Mouse (Mus musculus) kidney, adult 2 months (tissue): ENCODE results near the gene Ftl1. TPM values are rescaled to one million over a fixed set of nuclear protein-coding genes. Genes with fewer than 3 reads are reported as not detected.
"Not testable (repeated sequence)": the region's sequence is repeated elsewhere in the genome, so short reads cannot be mapped to it uniquely, and the experiment has no call there.

Experiments
- DNase-seq: peaks from one replicate; pipeline ENCODE4 v3.0.0; 2021
- H3K27ac ChIP-seq: fragments of 200-500 bp; 2 replicates; pipeline ENCODE4 v1.5.1; 2012; ENCODE audit warnings: low read depth, low read length, control low read depth, inconsistent platforms; ENCODE audit not compliant: insufficient read depth
- H3K27me3 ChIP-seq: fragments of 200-500 bp; replicated peaks from 2 replicates; pipeline ENCODE4 v1.6.1; 2012; ENCODE audit warnings: mild to moderate bottlenecking, moderate library complexity, low read length, inconsistent platforms; ENCODE audit not compliant: control insufficient read depth, insufficient read depth
- H3K36me3 ChIP-seq: fragments of 200-500 bp; 2 replicates; pipeline ENCODE4 v1.6.1; 2012; ENCODE audit warnings: mild to moderate bottlenecking, moderate library complexity, low read length, inconsistent platforms; ENCODE audit not compliant: control insufficient read depth, insufficient read depth
- H3K4me1 ChIP-seq: fragments of 200-500 bp; 2 replicates; pipeline ENCODE4 v1.6.1; 2011; ENCODE audit warnings: low read length; ENCODE audit not compliant: control insufficient read depth, insufficient read depth
- H3K4me3 ChIP-seq: fragments of 200-500 bp; 2 replicates; pipeline ENCODE4 v1.5.1; 2011; ENCODE audit warnings: mild to moderate bottlenecking, low read depth, low read length, control low read depth; ENCODE audit not compliant: insufficient read depth
- CTCF ChIP-seq: fragments of 200-500 bp; conservative IDR thresholded peaks from 2 replicates; pipeline ENCODE4 v1.5.1; 2011; ENCODE audit warnings: low read depth, mild to moderate bottlenecking, control low read depth, low read length, moderate library complexity, mixed read lengths; ENCODE audit not compliant: insufficient read depth, insufficient read length
- POLR2A ChIP-seq: fragments of 200-500 bp; IDR thresholded peaks from one replicate; pipeline ENCODE4 v1.6.1; 2011; ENCODE audit warnings: low read depth, low read length, control low read depth
- WGBS: fragments of 180-500 bp; shearing (Covaris S2); methylation state at CpG from one replicate; pipeline ENCODE4 v1.1.7; 2018; 5-methylcytosine and 5-hydroxymethylcytosine counted together
- polyA plus RNA-seq: library from polyadenylated mRNA; depleted of rRNA; stranded (reverse); fragments of >200 nt; gene quantifications from 2 replicates; pipeline ENCODE4 v1.2.3, GENCODE M21; 2012

Ftl1 gene
- polyA plus RNA-seq, 1 experiment, result 8,155 TPM

GRCm38 (mm10) chr7:45486158-45486557 is 26.5 kb upstream of the Ftl1 start:
- Histone ChIP-seq H3K4me3 (no peak overlapping the region), H3K4me1 (peaks cover 8% of the 10 kb centered on the region), H3K36me3 (no peaks in the 10 kb centered on the region), H3K27ac (no peak overlapping the region), H3K27me3 (no peaks in the 10 kb centered on the region)
- TF ChIP-seq CTCF (no peak), POLR2A (no peak)
- WGBS, result 78% methylated on average over 7 of the region's 7 CpGs
- DNase-seq, result no peak

- not testable (repeated sequence) for H3K36me3 ChIP-seq, H3K27me3 ChIP-seq, H3K4me1 ChIP-seq, H3K4me3 ChIP-seq, DNase-seq, H3K27ac ChIP-seq
- WGBS, result 93% methylated on average over 5 of the region's 5 CpGs
Measured at GRCm38 (mm10) chr7:45484985-45485384, 25.3 kb upstream of the Ftl1 start.

- no peaks in the 10 kb centered on the region for H3K27me3 ChIP-seq
- no peak overlapping the region for H3K27ac ChIP-seq
- DNase-seq, result no peak
- WGBS, result 94% methylated on average over 1 of the region's 1 CpGs
- TF ChIP-seq CTCF (no peak), POLR2A (no peak)
- H3K4me1 ChIP-seq, result no peaks in the 10 kb centered on the region; the same call in 1 of the 2 replicates
- H3K4me3 ChIP-seq, result no peak overlapping the region
- H3K36me3 ChIP-seq, result no peaks in the 10 kb centered on the region
Measured at GRCm38 (mm10) chr7:45482166-45482565, 22.5 kb upstream of the Ftl1 start.

DNA sequence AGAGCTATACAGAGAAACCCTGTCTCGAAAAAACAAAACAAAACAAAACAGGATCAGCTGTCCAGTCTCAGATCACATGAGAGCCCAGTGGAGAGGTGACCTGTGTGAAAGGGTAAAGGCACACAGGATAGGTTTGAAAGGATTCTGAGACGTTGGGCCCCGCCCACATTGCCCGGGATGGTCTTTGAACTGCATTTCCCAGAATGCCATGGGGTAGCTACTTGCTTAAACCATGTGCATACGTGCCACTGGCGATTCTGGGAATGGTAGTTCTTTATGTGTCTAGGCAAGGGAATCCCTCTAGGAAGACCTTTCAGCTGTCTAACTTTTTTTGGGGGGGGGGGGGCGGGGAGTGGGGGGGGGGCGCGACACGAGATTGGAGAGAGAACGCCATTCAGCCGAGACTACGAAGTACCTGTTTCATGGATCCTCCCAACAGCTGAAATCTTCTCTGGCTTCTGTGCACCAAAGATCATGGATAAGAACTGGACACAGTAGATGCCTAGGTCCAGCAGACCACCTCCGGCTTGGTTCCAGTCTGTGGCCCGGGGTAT is 21.8 kb upstream of the Ftl1 start, which contains the start of gene Tulp2:
Gene Tulp2, plus strand, starts transcription at position 504 of the 554 bp plus-strand sequence.
- Histone ChIP-seq H3K36me3 (no peaks in the 10 kb centered on the region), H3K27me3 (no peaks in the 10 kb centered on the region), H3K4me3 (no peak within 1 kb of the TSS), H3K27ac (no peak within 1 kb of the TSS), H3K4me1 (no peaks in the 10 kb centered on the region; the same call in 1 of the 2 replicates)
- WGBS, result 46% methylated on average over 15 of the region's 15 CpGs
- DNase-seq, result peak; percentile 85
- no peak for TF ChIP-seq CTCF
- TF ChIP-seq POLR2A, result no peak

DNA sequence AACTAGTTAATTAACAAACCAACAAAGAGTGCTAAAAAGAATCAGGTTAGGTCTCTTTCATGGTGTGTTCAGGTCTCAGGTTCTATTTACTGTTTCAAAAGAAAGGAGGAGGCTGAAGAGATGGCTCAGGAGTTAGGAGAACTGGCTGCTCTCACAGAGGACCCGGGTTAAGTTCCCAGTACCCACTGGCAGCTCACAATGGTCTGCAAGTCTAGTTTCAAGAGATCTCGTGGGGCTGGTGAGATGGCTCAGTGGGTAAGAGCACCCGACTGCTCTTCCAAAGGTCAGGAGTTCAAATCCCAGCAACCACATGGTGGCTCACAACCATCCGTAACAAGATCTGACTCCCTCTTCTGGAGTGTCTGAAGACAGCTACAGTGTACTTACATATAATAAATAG is 20.6 kb upstream of the Ftl1 start:
- H3K4me3 ChIP-seq, H3K27ac ChIP-seq, H3K4me1 ChIP-seq, H3K36me3 ChIP-seq, H3K27me3 ChIP-seq: not testable (repeated sequence)
- peak; percentile 23 for DNase-seq
- WGBS, result 59% methylated on average over 4 of the region's 4 CpGs

DNA sequence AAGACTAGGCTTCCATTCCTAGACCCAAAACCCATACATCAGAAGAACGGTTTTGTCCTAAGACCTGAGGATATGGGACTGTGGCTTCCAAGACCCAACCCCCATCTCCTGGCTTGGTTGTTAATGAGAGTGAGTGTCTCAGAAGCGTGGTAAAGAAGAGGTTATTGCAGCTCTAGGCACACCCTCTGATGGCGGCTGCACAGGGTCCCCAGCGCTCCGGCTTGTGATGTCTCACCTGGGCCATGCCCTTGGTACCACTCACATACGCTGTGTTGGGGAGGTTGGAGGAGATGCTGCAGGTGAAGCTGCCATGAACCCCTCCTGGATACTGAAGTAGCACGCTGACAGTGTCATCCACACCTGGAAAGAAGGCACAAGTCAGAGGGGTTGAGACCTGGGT is 19.1 kb upstream of the Ftl1 start:
- no peaks in the 10 kb centered on the region for H3K36me3 ChIP-seq
- WGBS, result 96% methylated on average over 7 of the region's 7 CpGs
- no peak for DNase-seq
- no peak overlapping the region for H3K27ac ChIP-seq
- H3K4me1 ChIP-seq, result no peaks in the 10 kb centered on the region; the same call in 1 of the 2 replicates
- H3K27me3 ChIP-seq, result no peaks in the 10 kb centered on the region
- H3K4me3 ChIP-seq, result no peak overlapping the region
- TF ChIP-seq POLR2A, result no peak
- no peak for TF ChIP-seq CTCF

DNA sequence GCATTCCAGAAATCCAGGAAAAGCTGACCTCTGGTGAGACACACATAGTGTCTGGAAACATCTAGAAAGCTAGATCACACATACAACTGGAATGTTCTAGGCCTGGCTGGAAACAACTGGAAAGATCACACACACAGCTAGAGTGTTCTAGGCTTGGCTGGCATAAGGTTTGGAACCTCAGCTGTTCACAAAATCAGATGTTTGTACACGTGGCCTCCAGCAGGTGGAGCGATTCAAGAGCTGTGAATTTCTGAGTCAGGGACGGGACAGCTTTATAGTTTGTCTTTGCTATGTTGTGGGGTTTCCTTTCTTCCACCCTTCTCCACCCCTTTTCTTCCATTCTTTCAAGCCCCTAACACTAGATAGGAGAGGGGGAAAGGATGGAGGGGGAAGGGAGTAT is 17.3 kb upstream of the Ftl1 start:
- H3K36me3 ChIP-seq, result no peaks in the 10 kb centered on the region
- H3K4me3 ChIP-seq, result no peak overlapping the region
- H3K27me3 ChIP-seq, result no peaks in the 10 kb centered on the region
- no peak overlapping the region for H3K27ac ChIP-seq
- WGBS, result 2% methylated on average over 3 of the region's 3 CpGs
- peak; percentile 78 for DNase-seq
- TF ChIP-seq POLR2A, result no peak
- peak; percentile 73 for TF ChIP-seq CTCF
- no peaks in the 10 kb centered on the region; the same call in 1 of the 2 replicates for H3K4me1 ChIP-seq

GRCm38 (mm10) chr7:45476453-45476852 is 16.8 kb upstream of the Ftl1 start:
- WGBS, result 31% methylated on average over 1 of the region's 1 CpGs

More at GRCm38 (mm10) chr7:45476453-45476852, 16.8 kb upstream of the Ftl1 start:
- no peak for DNase-seq
- TF ChIP-seq POLR2A (no peak), CTCF (no peak)
- Histone ChIP-seq H3K36me3 (no peaks in the 10 kb centered on the region), H3K4me3 (no peak overlapping the region), H3K4me1 (no peaks in the 10 kb centered on the region; the same call in 1 of the 2 replicates), H3K27me3 (no peaks in the 10 kb centered on the region), H3K27ac (no peak overlapping the region)
